Mouse (Mus musculus) CH12.LX (cell line): ENCODE results near the gene Ncbp2. TPM values are rescaled to one million over a fixed set of nuclear protein-coding genes. Genes with fewer than 3 reads are reported as not detected.

Experiments
- DNase-seq: peaks from one replicate; pipeline ENCODE4 v3.0.0-alpha.2; 2013; ENCODE audit errors: extremely low read depth
- H3K27ac ChIP-seq: 2 replicates; pipeline ENCODE4 v1.5.1; 2012; ENCODE audit warnings: low read depth, mild to moderate bottlenecking, control low read depth, moderate library complexity; ENCODE audit not compliant: insufficient read depth
- H3K27me3 ChIP-seq: replicated peaks from 2 replicates; pipeline ENCODE3; 2012; ENCODE audit warnings: inconsistent platforms
- H3K36me3 ChIP-seq, 2 experiments: replicated peaks in 1 of 2; 2 replicates each; pipeline versions ENCODE3 to v1.6.1; 2012; ENCODE audit warnings: inconsistent platforms in 1 of 2, low read length in 1 of 2, mild to moderate bottlenecking in 1 of 2, mixed read lengths in 1 of 2, moderate library complexity in 1 of 2; ENCODE audit not compliant: control insufficient read depth in 1 of 2, insufficient read depth in 1 of 2
- H3K4me1 ChIP-seq, 2 experiments: 2 replicates each; pipeline ENCODE4 v1.6.1; 2012; ENCODE audit warnings: inconsistent platforms in 1 of 2, moderate library complexity in 1 of 2; ENCODE audit not compliant: insufficient read depth in 2 of 2, control insufficient read depth in 1 of 2
- H3K4me2 ChIP-seq: 2 replicates; pipeline ENCODE4 v1.6.1; 2012; ENCODE audit warnings: low read depth, mild to moderate bottlenecking, control low read depth; ENCODE audit not compliant: poor library complexity, insufficient read depth, severe bottlenecking
- H3K4me3 ChIP-seq, 3 experiments: fragments of 150-350 bp in 1 of 3; sonication (generic) in 1 of 3; replicated peaks in 1 of 3; 2 replicates each; pipeline versions ENCODE3 to v1.5.1; 2011 to 2012; ENCODE audit warnings: low read depth in 2 of 3, low read length in 2 of 3, mild to moderate bottlenecking in 2 of 3, moderate library complexity in 2 of 3, control low read depth in 1 of 3, improper control_type of control experiment in 1 of 3, inconsistent platforms in 1 of 3, mixed read lengths in 1 of 3; ENCODE audit not compliant: poor library complexity in 1 of 3
- H3K79me2 ChIP-seq: replicated peaks from 2 replicates; pipeline ENCODE4 v1.6.1; 2012; ENCODE audit warnings: mild to moderate bottlenecking, moderate library complexity; ENCODE audit not compliant: control insufficient read depth, poor library complexity, insufficient read depth, severe bottlenecking; ENCODE audit errors: extremely low read depth
- H3K9ac ChIP-seq: 2 replicates; pipeline ENCODE4 v1.6.1; 2012; ENCODE audit warnings: low read depth, mild to moderate bottlenecking, control low read depth, moderate library complexity; ENCODE audit not compliant: insufficient read depth
- H3K9me3 ChIP-seq: replicated peaks from 2 replicates; pipeline ENCODE3; 2012; ENCODE audit warnings: low read length, inconsistent platforms, mixed read lengths
- BHLHE40 ChIP-seq: IDR thresholded peaks from 2 replicates; pipeline ENCODE4 v1.6.1; 2011; ENCODE audit warnings: mild to moderate bottlenecking, low read depth, low read length, improper control_type of control experiment
- CHD1 ChIP-seq: IDR thresholded peaks from 2 replicates; pipeline ENCODE4 v1.6.1; 2012; ENCODE audit warnings: low read depth, low read length, improper control_type of control experiment, inconsistent platforms
- CHD2 ChIP-seq: IDR thresholded peaks from 2 replicates; pipeline ENCODE4 v1.6.1; 2011; ENCODE audit warnings: low read length, improper control_type of control experiment
- CTCF ChIP-seq, 2 experiments: IDR thresholded peaks in 1 of 2; conservative IDR thresholded peaks in 1 of 2; 2 replicates each; pipeline ENCODE4 v1.5.1; 2011 to 2012; ENCODE audit warnings: low read depth in 2 of 2, low read length in 2 of 2, improper control_type of control experiment in 1 of 2, inconsistent platforms in 1 of 2, mild to moderate bottlenecking in 1 of 2, moderate library complexity in 1 of 2
- ELF1 ChIP-seq: IDR thresholded peaks from 2 replicates; pipeline ENCODE4 v1.6.1; 2014; ENCODE audit warnings: low read depth, mild to moderate bottlenecking, inconsistent platforms, low read length, improper control_type of control experiment
- EP300 ChIP-seq: IDR thresholded peaks from 2 replicates; pipeline ENCODE4 v1.6.1; 2011; ENCODE audit warnings: low read length, improper control_type of control experiment
- ETS1 ChIP-seq: conservative IDR thresholded peaks from 2 replicates; pipeline ENCODE4 v1.6.1; 2012; ENCODE audit warnings: low read depth, mild to moderate bottlenecking, inconsistent platforms, low read length, improper control_type of control experiment, moderate library complexity
- HCFC1 ChIP-seq: IDR thresholded peaks from 2 replicates; pipeline ENCODE4 v1.6.1; 2012; ENCODE audit warnings: low read depth, mild to moderate bottlenecking, inconsistent platforms, low read length, improper control_type of control experiment
- JUND ChIP-seq: conservative IDR thresholded peaks from 2 replicates; pipeline ENCODE4 v1.6.1; 2011; ENCODE audit warnings: low read depth, low read length, improper control_type of control experiment
- MAFK ChIP-seq: IDR thresholded peaks from 2 replicates; pipeline ENCODE4 v1.6.1; 2011; ENCODE audit warnings: low read length, improper control_type of control experiment; ENCODE audit not compliant: insufficient replicate concordance
- MAX ChIP-seq: IDR thresholded peaks from 2 replicates; pipeline ENCODE4 v1.6.1; 2011; ENCODE audit warnings: low read length, improper control_type of control experiment
- MEF2A ChIP-seq: IDR thresholded peaks from 2 replicates; pipeline ENCODE4 v1.6.1; 2014; ENCODE audit warnings: low read depth, mild to moderate bottlenecking, inconsistent platforms, low read length, improper control_type of control experiment, borderline replicate concordance
- MYC ChIP-seq: IDR thresholded peaks from 2 replicates; pipeline ENCODE4 v1.6.1; 2011; ENCODE audit warnings: low read depth, mild to moderate bottlenecking, improper control_type of control experiment, low read length
- NRF1 ChIP-seq: IDR thresholded peaks from 2 replicates; pipeline ENCODE4 v1.6.1; 2014; ENCODE audit warnings: low read depth, mild to moderate bottlenecking, inconsistent platforms, low read length, improper control_type of control experiment, moderate library complexity
- POLR2AphosphoS2 ChIP-seq: IDR thresholded peaks from 2 replicates; pipeline ENCODE4 v1.6.1; 2011; ENCODE audit warnings: low read depth, low read length, improper control_type of control experiment
- RAD21 ChIP-seq: IDR thresholded peaks from 2 replicates; pipeline ENCODE4 v1.6.1; 2011; ENCODE audit warnings: low read depth, mild to moderate bottlenecking, low read length, improper control_type of control experiment, moderate library complexity
- RCOR1 ChIP-seq: conservative IDR thresholded peaks from 2 replicates; pipeline ENCODE4 v1.6.1; 2012; ENCODE audit warnings: low read depth, mild to moderate bottlenecking, inconsistent platforms, low read length, improper control_type of control experiment
- TCF12 ChIP-seq: IDR thresholded peaks from 2 replicates; pipeline ENCODE4 v1.6.1; 2014; ENCODE audit warnings: low read depth, mild to moderate bottlenecking, inconsistent platforms, low read length, improper control_type of control experiment
- UBTF ChIP-seq: IDR thresholded peaks from 2 replicates; pipeline ENCODE4 v1.6.1; 2012; ENCODE audit warnings: low read depth, mild to moderate bottlenecking, inconsistent platforms, low read length, improper control_type of control experiment, moderate library complexity
- USF2 ChIP-seq: conservative IDR thresholded peaks from 2 replicates; pipeline ENCODE4 v1.6.1; 2011; ENCODE audit warnings: low read depth, low read length, improper control_type of control experiment
- ZKSCAN1 ChIP-seq: IDR thresholded peaks from 2 replicates; pipeline ENCODE4 v1.6.1; 2012; ENCODE audit warnings: low read depth, inconsistent platforms, low read length, improper control_type of control experiment, borderline replicate concordance
- ZMIZ1 ChIP-seq: IDR thresholded peaks from 2 replicates; pipeline ENCODE4 v1.6.1; 2012; ENCODE audit warnings: low read depth, mild to moderate bottlenecking, inconsistent platforms, low read length, improper control_type of control experiment
- ZNF384 ChIP-seq: IDR thresholded peaks from 2 replicates; pipeline ENCODE4 v1.6.1; 2012; ENCODE audit warnings: low read depth, low read length, improper control_type of control experiment, inconsistent platforms
- dilution Hi-C: fragments of 300-500 bp; cut with MboI; formaldehyde crosslinking; loops from 2 replicates; pipeline ENCODE4 v1.14.3; 2020; ENCODE audit warnings: low sequenced_read_pairs; ENCODE audit not compliant: extremely low pct_unique_long_range_greater_than_20kb, extremely low pct_ligation_motif_present
- in situ Hi-C: fragments of 300-500 bp; cut with MboI; formaldehyde crosslinking; loops from 3 replicates; pipeline ENCODE4 v1.14.3; 2019; ENCODE audit warnings: low sequenced_read_pairs, low pct_ligation_motif_present, low pct_unique_long_range_greater_than_20kb, mixed read lengths
- polyA plus RNA-seq: library from polyadenylated mRNA; unstranded; fragments of >175 nt; gene quantifications from 2 replicates; pipeline ENCODE4 v1.2.1, GENCODE M21; 2012; ENCODE audit warnings: low read depth; ENCODE audit not compliant: insufficient read length
- total RNA-seq, 2 experiments: library from RNA; depleted of rRNA; stranded (reverse); fragments of 300-350 nt in 1 of 2; fragments of >200 nt in 1 of 2; gene quantifications; 2 replicates each; pipeline ENCODE4 v1.2.3; 2012 to 2014

Ncbp2 gene
- total and polyA plus RNA-seq, 3 experiments: 39.1 to 178 (median 85.9) TPM

DNA sequence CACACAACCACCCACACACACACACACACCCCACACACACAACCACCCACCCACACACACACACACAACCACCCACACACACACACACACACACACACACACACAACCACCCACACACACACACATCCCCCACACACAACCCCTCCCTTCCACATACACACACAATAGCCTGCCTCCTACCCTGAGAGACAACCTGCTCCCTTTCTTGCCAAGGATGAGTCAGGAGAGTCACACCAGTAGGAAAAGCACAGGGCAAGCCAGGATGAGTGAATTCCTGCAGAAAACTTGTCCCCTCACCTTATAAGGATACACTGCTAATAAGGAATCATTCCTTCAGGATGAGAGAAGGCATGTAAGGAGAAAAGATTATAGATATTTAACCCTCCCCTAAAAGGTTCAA is 45.6 kb downstream of the Ncbp2 start:
- peaks cover 41% of the 10 kb centered on the region for H3K79me2 ChIP-seq
- TF ChIP-seq ELF1: no peak
- H3K4me3 ChIP-seq: no peak overlapping the region
- dilution Hi-C loops: no loop called here
- no peak overlapping the region for H3K9ac ChIP-seq
- H3K27ac ChIP-seq: no peak overlapping the region
- no peaks in the 10 kb centered on the region for H3K4me1 ChIP-seq
- no peaks in the 10 kb centered on the region for H3K9me3 ChIP-seq
- no peak for DNase-seq
- H3K27me3 ChIP-seq: no peaks in the 10 kb centered on the region
- H3K4me2 ChIP-seq: no peak overlapping the region
- H3K36me3 ChIP-seq: peaks cover 24 to 71% of the 10 kb centered on the region in 2 experiments
- in situ Hi-C loops: no loop called here

DNA sequence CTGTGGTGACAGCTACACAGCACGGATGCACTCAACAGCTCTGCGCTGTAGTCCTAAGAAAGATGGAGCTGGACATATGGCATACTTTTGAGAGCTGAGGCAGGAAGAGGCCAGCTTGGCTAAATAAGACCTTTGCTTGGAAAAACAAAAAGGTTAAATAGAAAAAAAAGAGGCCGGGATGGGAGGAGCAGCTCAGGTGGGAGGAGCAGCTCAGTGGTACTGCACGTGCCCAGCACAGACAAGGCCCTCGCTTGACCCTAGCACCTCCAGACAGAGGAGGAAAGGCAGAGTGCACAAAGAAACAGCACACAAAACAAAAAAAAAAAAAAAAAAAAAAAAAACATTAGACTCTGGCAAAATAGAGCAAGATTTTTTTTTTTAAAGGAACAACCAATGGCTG is 48.1 kb downstream of the Ncbp2 start:
- Histone ChIP-seq H3K4me3 (no peak overlapping the region), H3K9ac (no peak overlapping the region), H3K79me2 (peaks cover 60% of the 10 kb centered on the region), H3K4me1 (peaks cover 0 to 8% of the 10 kb centered on the region in 2 experiments; a peak in 2 of 4 replicates), H3K27me3 (no peaks in the 10 kb centered on the region), H3K9me3 (no peaks in the 10 kb centered on the region), H3K36me3 (peaks cover 12 to 76% of the 10 kb centered on the region in 2 experiments), H3K27ac (no peak overlapping the region), H3K4me2 (no peak overlapping the region)
- in situ Hi-C loops: no loop called here
- TF ChIP-seq UBTF: no peak
- TF ChIP-seq NRF1: no peak
- no peak for TF ChIP-seq JUND
- no peak for TF ChIP-seq RCOR1
- TF ChIP-seq ZKSCAN1: no peak
- TF ChIP-seq ELF1: no peak
- TF ChIP-seq CHD1: no peak
- no peak for TF ChIP-seq BHLHE40
- TF ChIP-seq USF2: no peak
- TF ChIP-seq MYC: no peak
- no peak for DNase-seq
- dilution Hi-C loops: no loop called here

- in situ Hi-C loops: no loop called here
- TF ChIP-seq NRF1: 0 out of 2 replicates have a peak, but pooled peaks have one; percentile 45
- TF ChIP-seq RCOR1: no peak
- no peak for TF ChIP-seq JUND
- TF ChIP-seq MEF2A: peak; percentile 71; the same call in 1 of the 2 replicates
- TF ChIP-seq ELF1: peak; percentile 94
- no peak; the same call in 1 of the 2 replicates for TF ChIP-seq EP300
- TF ChIP-seq MYC: peak; percentile 94
- TF ChIP-seq MAX: peak; percentile 97
- no peak for TF ChIP-seq RAD21
- TF ChIP-seq CHD2: peak; percentile 48; the same call in 1 of the 2 replicates
- TF ChIP-seq ETS1: peak; percentile 45; the same call in 1 of the 2 replicates
- peak; percentile 91 for TF ChIP-seq TCF12
- no peak for TF ChIP-seq MAFK
- TF ChIP-seq POLR2AphosphoS2: peak; percentile 86
- peak; percentile 92 for TF ChIP-seq ZMIZ1
- peak in 1 of 2 experiments; percentile 33; a peak in 2 of 4 replicates for TF ChIP-seq CTCF (conservative IDR thresholded peaks at IDR 0.05 in 1 of 2, IDR thresholded peaks at IDR 0.05 in 1 of 2; ENCODE audit: low read depth in 2 of 2, low read length in 2 of 2)
- no peak for TF ChIP-seq ZNF384
- peak; percentile 95 for TF ChIP-seq HCFC1
- no peak for TF ChIP-seq USF2
Measured at GRCm38 (mm10) chr16:32002509-32003477, 54.5 kb downstream of the Ncbp2 start, which contains the start of gene Senp5. Gene Senp5, minus strand, starts transcription at chr16:32003287.

More at GRCm38 (mm10) chr16:32002509-32003477, 54.5 kb downstream of the Ncbp2 start, which contains the start of gene Senp5:
- H3K4me2 ChIP-seq: peak within 1 kb of the TSS; percentile 95
- H3K4me3 ChIP-seq: peak within 1 kb of the TSS; percentile 71 to 98 (median 79)
- peaks cover 0 to 26% of the 10 kb centered on the region in 2 experiments; a peak in 2 of 4 replicates for H3K4me1 ChIP-seq
- peaks cover 0 to 41% of the 10 kb centered on the region in 2 experiments for H3K36me3 ChIP-seq
- H3K9me3 ChIP-seq: no peaks in the 10 kb centered on the region
- peaks cover 43% of the 10 kb centered on the region for H3K79me2 ChIP-seq
- peak; percentile 98 for DNase-seq
- dilution Hi-C loops: no loop called here
- H3K27ac ChIP-seq: peak within 1 kb of the TSS; percentile 1; the same call in 1 of the 2 replicates
- H3K9ac ChIP-seq: peak within 1 kb of the TSS; percentile 82
- H3K27me3 ChIP-seq: no peaks in the 10 kb centered on the region
